Mouse (Mus musculus): ENCODE measurements at regions not wholly inside any gene's neighbourhood (a gene's known extent, or its start where the extent isn't known, plus 50 kb on each side); places are given as distances from the start of the nearest gene placed in this dataset.
"Not testable (repeated sequence)": the region's sequence is repeated elsewhere in the genome, so short reads cannot be mapped to it uniquely, and the experiment has no call there.

DNA sequence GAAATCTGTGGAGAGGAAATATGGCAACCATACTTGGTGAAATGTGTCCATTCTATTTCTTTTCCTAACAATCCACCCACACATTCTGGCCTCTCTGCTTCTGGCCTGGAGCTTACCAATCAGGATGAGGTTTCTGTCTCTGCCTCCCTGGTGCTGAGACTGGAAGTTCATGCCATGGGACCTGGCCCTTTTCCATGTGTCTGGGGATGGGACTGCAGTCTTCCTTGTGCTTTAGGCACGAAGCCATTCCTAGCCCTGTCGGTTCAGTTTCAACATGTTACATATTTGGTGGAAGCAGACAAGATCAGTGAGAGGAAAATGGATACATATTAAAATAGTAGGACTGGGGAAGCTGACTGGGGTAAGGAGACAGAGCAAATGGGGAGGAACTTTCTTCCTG lies 100.2 kb upstream of the Tcerg1l start:
- no peak for DNase-seq (ENCODE audit: low spot score)

- no peak for DNase-seq (ENCODE audit: low spot score)
Observed at GRCm38 (mm10) chr7:138497202-138497601, 99.7 kb upstream of the Tcerg1l start.

GRCm38 (mm10) chr7:138493661-138494060 lies 96.1 kb upstream of the Tcerg1l start:
- DNase-seq (ENCODE audit: low spot score): no peak

GRCm38 (mm10) chr7:138492261-138492660 lies 94.7 kb upstream of the Tcerg1l start:
- no peak for DNase-seq (ENCODE audit: low spot score)

DNA sequence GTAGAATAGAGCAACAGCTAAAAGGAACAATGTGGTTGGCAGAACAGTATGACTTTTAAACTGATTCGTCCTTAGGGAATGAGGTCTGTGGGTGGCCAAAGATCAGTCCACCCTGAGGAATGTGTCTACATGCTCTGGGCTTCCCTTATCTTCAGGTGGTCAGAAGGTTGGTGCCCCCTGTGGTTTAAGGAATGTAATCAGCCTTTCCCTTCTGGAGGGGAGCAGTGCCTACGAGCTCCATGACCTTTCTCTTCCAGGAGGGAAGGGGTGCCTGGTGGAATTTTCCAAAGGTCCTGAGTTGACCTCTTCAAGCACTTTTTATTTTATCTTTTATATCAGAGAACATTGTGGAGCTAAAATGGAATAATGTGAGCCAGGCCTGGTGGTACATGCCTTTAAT lies 91.9 kb upstream of the Tcerg1l start:
- no peak for DNase-seq (ENCODE audit: low spot score)

DNA sequence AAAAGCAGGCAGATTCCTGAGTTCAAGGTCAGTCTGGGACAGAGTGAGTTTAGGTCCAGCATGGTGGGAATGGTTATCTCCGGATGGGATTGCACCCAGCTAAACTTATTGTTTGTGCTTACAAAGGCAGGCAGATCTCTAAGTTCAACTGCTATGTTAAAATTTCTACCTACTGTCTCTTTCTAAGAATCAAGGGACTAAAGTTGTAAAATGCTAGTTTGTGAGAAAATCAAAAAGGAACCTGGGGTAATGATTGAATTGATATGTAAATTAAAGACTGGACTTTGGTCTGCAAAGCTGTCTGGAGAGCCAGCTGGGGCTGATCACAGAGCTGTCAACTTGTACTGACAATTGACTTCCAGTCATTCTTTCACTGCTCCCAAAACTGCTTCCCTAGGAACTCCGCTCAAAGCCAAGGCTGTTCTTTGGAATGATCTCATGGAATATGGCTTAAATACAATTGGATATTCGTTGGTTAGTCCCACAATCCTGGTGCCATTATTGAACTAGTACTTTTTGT lies 90.7 kb upstream of the Tcerg1l start:
- DNase-seq (ENCODE audit: low spot score): no peak

DNA sequence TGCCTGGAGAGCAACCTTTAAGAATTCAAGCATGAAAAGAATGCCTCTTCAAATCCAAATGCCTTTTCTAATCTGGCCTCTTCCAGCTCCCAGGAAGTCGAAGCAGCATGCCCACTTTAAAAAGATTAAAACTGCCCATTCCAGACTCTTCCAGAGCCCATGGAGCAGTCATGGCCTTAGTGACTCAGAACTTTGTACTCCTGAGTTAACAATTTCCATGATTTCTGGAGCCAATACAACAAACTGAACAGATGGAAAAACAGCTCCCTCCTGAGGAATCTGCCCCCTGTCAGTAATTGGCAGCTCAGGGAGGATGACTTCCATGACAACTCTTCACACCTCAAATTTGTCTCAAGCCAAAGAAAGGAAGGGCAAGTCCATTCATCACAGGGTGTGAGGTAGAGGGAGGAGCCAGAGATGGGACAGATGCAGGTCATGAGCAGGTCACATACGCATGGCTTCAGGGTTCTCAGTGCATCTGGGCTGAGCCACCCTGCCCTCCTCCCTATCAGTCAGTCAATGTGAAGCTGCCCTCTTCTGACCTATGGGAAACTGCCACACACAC lies 75.4 kb upstream of the Tcerg1l start:
- DNase-seq (ENCODE audit: low spot score): no peak

- DNase-seq (ENCODE audit: low spot score): no peak
Observed at GRCm38 (mm10) chr7:138472371-138472770, 74.8 kb upstream of the Tcerg1l start.

GRCm38 (mm10) chr7:138469211-138469610 lies 71.7 kb upstream of the Tcerg1l start:
- no peak for DNase-seq (ENCODE audit: low spot score)

DNA sequence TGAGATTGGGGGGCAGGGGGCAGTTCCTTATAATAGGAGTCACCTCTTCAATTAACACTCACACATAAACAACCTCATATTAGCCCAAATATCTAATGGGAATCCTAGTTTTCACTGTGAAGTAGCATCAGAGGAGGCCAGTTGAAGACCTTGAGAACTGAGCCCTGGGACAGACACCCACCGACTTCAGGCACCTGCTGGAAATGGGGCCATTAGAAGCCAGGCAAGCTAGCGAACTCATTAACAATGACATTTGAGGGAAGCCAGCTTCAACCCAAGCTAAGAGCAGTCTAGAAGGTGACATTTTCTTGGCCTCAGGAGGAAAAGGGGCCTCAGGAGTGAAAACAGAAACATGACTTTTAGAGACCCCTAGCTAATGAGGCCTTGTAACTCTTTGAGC lies 70.9 kb upstream of the Tcerg1l start:
- no peak for DNase-seq (ENCODE audit: low spot score)

- DNase-seq (ENCODE audit: low spot score): no peak
Observed at GRCm38 (mm10) chr7:138467981-138468380, 70.5 kb upstream of the Tcerg1l start.

DNA sequence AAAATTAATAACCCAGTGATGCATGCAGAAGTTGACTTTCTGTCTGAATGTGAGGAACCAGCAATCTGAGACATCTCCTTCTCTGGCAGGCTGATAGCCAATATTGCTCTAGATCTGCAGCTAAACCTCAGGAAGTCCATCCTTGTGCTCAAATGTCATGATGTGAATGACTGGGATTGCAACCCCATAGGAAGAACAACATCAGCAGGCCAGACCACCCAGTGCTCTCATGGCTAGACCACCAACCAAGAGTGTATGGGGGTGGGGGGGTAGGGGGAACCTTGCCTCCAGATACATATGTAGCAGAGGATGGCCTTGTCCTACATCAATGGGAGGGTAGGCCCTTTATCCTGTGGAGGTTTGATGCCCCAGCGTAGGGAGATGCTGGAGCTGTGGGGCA lies 69.9 kb upstream of the Tcerg1l start:
- no peak for DNase-seq (ENCODE audit: low spot score)

- DNase-seq (ENCODE audit: low spot score): no peak
Observed at GRCm38 (mm10) chr7:138457964-138458363, 60.4 kb upstream of the Tcerg1l start.

DNA sequence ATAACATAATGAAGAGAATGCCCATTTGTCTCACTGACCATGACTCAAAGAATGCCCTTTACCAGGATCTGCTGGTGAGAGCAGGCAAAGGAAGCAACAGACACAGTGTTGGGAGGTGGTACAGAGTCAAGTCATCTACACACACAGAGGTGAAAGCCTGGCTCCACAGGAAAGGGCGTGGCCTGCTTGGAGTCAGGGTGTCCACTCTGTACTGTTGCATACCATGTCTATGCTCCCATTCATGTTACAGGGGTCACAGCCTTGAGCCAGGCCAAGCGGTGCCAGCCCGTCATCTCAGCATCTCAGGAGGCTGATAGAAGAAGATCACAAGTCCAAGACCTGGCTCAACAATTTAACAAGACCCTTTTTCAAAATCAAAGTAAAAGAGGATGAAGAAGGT lies 57.8 kb upstream of the Tcerg1l start:
- no peak for DNase-seq (ENCODE audit: low spot score)

DNA sequence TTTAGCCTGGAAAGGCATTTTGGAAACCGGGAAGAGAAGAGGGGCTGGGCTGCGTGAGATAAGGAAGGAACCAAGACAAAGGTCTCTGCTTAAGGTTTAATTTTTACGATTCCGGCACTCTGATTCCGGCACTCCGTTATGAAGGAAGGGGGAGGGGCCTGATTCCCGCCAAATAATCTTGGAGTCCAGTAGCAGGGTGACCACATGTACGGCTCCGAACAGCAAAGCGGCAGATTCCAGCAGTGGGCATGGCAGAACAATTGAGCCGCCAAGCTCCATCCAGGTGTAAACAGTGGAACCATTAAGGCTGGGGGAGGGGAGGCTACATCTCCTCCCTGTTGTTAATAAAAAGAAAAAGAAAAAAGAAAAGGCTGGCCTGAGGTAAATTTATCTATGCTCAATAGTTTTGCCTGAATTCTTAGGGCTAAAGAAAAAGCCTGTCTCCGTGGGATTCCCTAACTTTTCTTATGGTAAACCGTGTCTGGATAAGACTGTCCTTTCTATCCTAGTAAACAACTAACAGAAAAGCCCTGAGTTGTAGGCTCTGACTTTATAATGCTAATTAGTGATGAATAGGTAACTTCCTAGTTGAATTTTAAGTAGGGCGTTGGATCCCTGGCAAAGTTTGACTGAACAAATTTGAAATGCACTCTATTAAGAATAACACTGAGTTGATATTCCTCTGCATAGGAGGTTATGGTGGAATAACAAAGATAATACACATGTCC lies 57.1 kb upstream of the Tcerg1l start:
- DNase-seq (ENCODE audit: low spot score): not testable (repeated sequence)

GRCm38 (mm10) chr7:138451321-138451720 lies 53.8 kb upstream of the Tcerg1l start:
- DNase-seq (ENCODE audit: low spot score): no peak

DNA sequence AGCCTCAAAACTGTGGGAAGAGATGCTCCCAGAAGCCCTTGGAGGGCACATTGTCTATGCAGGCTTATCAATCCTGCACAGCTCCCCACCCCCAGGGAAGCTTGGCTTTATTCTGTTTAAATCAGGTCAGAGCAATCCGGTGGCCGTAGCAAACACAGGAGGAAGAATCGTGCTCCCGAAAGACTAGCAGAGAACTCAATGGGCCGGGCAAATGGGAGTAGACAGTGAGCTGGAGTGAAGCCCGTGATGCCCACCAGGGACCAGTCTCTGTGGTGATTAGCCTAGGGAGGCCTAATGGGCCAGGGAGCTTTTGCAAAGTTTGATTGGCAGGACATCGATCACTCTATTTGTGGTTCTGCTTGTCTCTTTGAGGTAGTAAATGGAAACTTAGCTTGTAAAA lies 51.0 kb upstream of the Tcerg1l start:
- no peak for DNase-seq (ENCODE audit: low spot score)
